Mouse (Mus musculus) spleen, adult 18-20 months (tissue): ENCODE data around the gene Acly.

Experiments used
- DNase-seq, 2 experiments: peaks; one replicate each; pipeline ENCODE4 v3.0.0; 2022; ENCODE audit warnings: mixed read lengths in 2 of 2

The Acly gene

DNA sequence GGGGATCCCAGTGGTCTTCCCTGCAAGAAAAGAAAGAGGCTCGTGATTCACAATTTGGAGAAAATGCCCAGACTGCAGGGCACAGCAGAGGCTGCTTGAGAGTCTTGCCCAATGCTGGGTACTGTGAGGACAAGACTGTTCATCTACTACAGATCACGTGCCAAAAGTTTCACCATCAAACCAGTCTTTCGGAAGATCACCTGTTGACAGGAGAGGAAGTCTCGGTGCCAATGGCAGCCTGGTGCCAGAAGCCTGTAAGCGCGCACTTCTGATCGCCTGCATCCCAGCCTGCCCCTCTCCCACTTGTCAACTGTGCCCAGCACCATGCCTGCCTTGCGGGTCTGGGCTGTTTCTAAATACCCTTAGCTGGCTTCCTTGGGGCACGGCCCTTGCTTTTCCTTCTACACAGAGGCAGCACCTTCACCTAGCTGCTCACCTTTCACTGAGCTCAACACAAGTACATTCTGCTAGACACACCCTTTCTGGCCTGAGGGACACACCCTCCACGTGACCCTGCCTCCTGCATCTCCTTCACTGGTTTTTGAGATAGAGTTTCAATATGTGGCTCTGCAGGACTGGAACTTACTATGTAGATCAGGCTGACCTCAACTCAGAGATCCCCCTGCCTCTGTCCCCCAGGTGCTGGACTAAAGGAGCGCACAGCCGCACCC is 22.7 kb downstream of the Acly start:
- no peak for DNase-seq

DNA sequence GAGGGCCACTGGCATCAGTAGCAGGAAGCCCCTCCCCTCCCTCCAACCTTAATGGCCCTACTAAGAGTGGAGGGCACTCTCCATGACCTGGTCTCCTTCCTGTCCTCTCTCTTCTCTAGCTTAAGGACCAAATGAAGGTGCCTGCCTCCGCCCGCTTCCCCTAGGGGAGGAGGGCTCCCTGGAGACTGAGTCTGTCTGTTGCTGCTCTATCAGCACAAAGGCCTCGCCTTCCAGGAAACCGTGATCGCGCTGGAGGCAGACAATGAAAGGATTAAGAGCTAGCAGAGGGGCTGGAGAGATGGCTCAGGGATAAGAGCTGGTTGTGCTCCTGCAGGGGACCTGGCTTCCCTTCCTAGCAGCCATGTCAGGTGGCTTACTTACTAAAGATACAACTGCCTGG is 26.5 kb downstream of the Acly start:
- no peak for DNase-seq

DNA sequence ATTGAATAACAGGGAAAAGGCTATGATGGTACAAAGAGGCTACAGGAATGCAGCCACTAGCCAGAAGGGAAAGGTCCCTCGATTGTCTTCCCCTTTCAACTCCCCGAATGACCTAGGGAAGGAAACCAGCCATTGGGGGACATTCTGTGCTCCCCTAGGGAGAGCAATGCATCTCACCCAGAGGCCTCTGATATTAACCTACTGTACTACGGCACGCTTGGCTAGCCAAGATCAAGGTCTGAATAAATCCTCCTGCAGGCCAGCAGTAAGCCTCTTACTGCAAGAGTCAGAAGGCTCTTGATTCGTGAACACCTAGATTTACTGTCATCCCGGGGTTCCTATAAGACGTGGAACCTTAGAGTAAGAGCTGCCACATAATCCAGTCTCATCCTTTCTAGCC is 27.1 kb downstream of the Acly start:
- no peak for DNase-seq

DNA sequence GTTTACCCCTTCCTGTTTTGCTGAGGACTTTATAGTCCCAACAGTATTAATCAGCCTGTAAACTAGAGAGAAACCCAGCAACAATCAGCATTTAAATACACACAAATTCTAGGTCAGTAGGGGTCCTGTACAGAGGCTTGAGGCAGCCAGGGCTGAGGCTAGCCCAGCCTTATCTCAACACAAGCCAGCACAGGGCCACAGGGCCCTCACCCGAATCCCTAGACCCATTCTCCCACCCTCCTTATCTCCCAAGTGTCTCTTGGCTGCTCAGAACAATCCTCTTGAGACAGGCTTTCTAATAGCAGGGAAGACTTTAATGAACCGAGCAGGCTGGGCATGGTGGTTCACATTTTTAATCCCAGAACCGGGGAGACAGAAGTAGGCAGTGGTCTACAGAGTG is 27.6 kb downstream of the Acly start:
- DNase-seq, result no peak

DNA sequence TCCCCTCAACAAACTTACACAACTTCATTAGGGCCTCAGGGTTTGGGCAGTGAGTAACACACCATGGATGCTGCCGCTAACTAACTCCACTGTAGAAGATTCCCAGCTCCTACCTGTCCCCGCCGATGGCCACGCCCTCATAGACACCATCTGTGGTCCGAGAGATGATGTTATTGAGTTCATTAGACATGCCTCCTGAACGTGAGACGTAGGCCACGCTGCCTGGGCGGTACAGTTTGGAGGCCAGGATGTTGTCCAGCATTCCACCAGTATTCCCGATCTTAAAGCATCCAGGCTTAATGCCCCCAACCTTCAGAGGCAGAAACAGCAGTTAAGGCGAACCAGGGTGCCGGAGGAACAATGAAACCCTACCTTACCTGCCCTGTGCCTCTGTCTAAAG is 34.0 kb downstream of the Acly start:
- no peak for DNase-seq

DNA sequence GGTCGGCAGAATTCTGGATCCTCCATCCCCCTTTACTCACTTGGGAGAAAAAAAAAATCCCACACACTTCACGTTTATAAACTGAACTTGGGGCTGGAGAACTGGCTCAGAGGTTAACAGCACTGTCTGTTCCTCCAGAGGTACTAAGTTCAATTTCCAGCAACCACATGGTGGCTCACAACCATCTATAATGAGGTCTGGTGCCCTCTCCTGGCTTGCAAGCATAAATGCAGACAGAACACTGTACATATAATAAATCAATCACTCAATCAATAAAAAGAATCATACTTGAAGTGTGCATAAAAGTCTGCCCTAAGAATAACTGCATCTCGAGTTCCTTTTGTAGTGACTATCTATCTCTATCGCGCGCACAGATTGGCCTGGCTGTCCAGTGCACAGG is 36.8 kb downstream of the Acly start:
- peak in 1 of 2 experiments; percentile 22 for DNase-seq

DNA sequence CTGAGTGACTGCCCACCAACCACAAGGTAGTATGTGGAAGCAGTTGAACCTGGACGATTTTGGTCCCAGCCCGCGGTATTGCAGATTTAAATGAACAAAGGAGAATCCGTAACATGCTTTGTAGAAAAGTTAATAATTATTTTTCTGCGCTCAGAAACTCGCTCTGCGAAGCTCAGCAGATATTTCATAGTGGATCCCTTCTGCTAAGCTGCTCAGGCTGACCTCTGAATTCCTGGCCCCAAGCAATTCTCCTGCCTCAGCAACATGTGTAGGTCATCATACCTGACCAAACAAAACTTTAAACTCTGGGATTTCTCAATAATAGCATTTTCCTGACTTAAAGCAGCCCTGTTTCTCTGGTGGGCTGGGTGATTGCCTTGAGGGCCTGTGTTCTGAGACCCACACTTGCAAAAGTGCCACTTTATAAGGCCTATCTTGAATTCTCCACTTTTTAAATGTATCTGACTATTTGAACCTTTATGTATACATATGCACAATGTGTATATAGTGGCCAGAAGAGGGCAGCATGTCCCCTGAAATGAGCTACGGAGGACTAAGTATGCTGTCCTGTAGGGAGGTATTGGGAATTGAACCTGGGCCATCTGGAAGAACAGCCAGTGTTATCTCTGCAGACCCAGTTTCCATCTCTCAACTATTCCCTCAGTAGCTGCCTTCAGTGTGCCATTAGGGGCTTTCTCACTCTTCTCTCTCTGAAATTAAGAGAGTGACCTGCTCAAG is 41.8 kb downstream of the Acly start:
- DNase-seq, result peak in 1 of 2 experiments; percentile 26

DNA sequence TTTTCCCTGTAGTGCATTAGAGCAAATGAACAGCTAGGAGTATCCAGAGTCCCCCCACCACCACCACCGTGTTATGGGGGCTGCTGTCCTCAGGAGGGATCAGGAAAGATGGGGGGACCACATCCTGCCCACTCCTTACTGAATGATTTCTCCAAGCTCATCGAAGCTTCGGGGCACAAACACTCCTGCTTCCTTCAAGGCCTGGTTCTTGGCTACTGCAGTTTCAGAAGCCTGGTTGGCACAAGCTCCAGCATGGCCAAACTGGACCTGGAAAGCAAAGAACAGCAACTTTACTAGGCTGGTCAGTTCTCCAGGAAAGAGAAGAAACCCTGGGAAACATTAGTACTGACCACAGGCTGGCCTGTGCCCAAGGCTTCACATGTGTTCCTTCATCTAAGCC is 43.3 kb downstream of the Acly start:
- DNase-seq, result no peak

DNA sequence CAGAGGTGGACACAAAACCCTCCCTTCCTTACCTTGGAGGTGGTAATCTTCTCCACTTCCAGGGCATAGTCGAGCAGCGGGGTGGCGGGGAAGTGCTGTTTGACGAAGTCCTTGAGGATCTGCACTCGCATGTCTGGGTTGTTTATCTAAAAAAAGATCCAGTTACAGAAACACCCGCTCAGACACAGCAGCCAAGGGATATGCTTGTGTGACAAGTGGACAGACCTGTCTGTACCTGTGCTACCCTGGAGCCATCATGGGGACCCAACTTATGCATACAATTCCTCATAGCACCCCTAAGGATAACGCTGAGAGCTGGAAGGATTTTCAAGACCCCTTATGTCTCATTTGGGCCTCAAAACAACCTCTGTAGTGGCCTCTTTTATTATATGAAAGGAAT is 48.6 kb downstream of the Acly start:
- no peak for DNase-seq

DNA sequence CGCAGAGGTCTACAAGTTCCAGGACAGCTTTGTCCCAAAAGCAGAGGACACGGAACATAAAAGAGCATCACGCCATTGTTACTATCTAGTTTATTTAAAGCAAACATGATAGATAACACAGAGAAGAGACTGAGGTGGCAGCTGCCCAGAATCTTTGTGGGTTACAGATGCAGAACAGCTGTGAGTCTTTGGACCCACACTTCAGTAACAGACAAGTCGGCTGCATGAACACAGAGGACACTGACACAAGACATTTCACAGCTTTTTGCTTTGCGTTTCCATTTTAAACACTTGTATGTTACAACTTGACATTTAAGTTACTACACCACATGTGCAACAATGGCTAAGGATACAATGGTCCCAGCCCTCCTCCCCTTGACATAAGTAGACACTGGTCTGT is 51.5 kb downstream of the Acly start:
- no peak for DNase-seq

DNA sequence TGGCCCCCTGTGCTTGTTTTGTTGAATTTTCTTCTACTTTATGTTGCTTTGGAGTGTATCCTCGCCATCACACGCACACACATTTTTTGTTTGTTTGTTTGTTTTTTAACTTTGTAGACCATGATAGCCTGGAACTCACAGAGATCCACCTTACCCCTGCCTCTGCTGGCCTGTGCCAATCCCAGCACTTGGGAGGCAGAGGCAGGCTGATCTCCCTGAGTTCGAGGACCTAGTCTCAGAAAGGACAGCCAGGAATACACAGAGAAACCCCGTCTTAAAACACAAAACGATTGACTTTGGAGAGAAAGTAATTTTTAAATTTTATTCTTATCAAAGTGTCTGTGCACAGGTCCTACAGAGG is 54.9 kb downstream of the Acly start:
- no peak for DNase-seq

DNA sequence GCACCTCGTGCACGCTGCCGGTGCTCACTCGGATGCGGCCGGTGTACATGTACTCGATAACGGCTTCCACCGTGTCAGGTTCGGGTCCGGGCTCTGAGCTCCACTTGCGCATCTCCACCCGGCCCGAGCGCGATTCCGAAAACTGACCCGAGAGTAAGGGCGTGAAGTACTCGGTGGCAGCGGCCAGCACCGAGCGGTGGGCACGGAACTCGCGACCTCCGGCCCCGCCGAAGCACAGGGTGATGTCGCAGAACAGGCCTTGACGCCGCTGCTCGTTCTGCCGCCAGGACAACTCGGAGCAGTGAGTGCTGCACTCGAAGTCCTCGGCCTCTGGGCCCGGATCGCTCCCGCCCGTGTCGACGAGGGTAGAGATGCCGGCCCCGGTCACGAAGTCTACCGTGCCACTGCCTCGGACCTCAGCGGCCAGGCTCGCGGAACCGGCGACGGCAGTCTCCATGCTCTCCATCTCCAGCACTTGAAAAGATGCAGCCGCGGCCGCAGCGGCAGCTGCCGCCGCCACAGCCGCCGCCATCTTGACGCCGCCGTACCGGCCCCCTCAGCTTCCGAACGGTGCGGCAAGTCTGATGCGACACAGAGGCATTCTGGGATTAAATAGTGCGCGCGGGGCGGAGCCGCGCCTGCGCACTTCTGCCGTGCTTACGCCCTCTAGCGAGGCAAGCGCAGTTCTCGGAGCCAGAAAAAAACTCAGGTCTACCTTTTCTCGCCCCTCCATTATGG is 55.4 kb downstream of the Acly start, which contains the start of gene Klhl11:
Gene Klhl11, minus strand, starts transcription at position 545 of the 738 bp plus-strand sequence.
- peak; percentile 81 to 90 for DNase-seq

DNA sequence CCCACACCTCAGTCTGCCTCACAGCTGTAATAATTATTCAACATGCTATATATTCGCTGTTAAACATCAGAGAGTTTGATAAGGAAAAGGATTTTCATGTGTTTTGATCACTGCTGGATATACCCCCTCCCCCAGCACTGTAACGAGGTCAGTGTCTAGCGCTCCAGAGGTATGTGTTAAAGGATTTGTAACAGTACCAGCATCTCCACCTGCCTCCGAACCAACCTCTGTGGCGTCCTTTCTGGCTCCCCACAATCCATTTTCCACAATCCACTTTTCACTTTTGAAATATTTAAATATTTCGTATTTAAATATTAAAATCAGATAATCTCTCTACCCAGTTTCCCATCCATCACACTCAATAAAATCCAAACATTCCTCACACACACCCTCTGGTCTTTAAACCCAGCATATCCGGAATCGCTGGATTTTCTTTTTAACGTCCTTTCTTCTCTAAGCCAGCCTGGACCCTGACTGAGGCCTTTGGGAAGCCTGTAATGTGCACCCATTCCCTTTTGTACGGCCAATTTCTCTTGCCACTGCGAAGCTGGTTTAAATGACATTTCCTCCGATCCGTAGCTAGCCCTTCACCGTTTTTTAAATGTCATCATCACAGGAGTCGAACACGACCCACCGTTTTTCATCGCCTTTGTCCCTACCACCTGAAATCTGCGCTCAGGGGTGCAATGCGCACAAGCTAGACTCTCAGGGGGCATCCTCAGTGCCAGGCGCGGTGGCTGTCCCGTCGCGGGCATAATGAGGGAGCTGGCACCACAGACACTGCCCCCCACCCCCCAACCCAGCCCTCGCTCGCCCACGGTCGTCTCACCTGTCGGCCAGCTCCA is 56.2 kb downstream of the Acly start:
- no peak for DNase-seq

DNA sequence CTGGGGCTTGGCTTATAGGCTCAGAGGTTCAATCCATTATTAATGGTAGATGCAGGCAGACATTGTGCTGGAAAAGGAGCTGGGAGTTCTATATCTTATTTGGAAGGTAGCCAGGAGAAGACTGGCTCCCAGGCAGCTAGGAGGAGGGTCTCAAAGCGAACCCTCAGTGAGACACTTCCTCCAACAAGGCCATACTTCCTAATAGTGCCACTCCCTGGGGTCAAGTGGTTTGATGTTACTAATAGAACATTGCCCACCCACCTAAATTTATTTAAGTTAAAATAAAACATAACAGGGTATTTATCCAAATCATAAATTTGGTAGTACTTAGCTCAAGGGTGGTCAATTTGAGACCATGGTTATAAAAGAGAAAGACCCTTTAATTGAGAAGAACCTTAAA is 62.0 kb downstream of the Acly start:
- DNase-seq, result no peak

DNA sequence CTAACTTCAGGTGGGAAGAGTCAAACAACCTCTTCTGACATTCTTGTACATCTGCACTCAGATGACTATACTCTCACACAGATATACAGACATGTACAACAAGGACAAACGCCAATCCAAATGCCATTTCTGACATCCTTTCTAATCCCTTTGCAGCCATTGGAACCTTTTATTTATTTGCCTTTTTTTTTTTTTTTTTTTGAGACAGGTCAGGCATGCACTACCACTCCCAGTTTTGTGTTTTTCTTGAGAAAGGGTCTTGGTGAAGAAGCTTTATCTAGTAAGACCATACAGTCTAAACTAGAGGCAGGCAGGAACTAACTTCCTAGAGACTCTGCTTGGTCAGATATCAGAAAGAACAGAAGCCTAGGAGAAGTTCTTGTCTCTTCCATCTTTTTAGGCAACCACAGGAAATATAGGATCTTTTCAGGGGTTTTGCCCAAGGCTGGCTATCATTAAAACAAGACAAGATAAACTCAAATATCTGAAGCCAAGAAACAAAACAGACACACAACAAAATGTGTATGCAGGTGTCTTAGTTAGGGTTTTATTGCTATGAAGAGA is 62.5 kb downstream of the Acly start:
- no peak for DNase-seq

DNA sequence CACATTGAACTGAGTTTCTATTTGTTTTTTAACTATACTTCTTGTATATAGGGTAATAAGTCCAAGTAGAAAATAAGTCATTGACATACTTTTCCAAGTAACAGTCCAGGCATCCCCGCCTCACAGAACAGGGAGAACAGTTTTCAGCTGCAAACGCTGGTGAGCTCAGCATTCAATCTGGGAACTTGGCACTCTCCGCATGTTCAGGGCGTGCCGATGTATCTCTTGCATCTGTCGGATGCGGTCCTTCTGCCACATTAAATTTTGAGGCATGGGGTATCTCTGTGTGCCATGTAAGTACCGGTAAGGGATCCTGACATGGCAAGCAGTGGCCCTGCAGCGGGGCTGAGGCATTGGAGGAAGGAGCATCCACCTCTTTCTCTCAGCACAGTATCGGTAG is 65.1 kb downstream of the Acly start:
- DNase-seq, result no peak

DNA sequence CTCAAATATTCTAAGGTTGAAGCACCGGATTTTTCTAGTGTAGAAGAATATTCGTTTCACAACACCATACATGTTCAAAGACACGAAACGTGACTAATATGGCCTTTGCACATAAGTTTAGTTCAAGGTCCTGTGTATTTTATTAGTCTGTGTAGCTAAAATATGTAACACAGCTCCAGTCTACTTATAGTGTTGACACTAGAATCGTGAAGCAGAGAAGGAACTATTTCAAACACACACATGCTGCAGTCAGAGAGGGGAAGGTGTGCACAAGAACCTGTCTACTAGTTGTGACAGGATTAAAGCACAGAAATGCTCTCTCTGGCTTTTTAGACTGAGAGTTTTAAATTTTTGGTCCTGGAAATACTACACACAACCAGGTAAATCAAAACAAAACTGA is 70.1 kb downstream of the Acly start:
- no peak for DNase-seq

DNA sequence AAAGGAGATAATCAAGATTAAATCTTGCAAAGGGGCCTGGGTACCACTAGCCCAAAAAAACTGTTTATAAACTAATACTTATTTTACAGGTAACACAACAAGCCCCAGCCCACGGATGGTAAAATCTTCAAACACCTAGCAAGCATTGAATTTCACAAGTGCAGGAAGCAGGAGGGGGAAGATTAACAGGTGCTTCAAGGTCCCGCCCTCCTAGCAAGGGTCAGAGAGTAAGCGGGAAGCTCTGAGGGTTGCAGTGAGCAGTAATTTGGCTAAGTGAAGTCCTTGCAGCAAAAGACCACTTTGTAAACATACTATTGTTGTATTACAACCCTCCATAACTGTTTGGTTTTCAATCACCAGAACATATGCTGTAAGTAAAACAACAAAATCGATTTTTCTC is 70.6 kb downstream of the Acly start:
- no peak for DNase-seq

DNA sequence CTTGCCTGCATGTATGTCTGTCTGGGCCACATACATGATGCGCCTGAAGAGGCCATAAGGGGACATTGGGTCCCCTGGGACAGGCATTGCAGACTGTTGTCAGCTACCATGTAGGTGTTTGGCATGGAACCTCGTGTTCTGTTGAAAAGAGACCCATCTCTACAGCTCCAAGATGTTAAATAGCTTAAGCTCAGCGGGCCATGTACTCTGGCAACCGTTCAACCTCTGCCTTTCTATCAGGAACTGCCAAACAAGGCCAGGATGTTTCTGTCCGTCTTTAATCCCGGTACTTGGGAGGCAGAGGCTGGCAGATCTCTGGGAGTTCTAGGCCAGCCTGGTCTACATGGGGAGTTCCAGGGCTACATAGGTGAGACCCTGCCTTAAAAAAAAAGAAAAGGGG is 85.2 kb downstream of the Acly start:
- no peak for DNase-seq

DNA sequence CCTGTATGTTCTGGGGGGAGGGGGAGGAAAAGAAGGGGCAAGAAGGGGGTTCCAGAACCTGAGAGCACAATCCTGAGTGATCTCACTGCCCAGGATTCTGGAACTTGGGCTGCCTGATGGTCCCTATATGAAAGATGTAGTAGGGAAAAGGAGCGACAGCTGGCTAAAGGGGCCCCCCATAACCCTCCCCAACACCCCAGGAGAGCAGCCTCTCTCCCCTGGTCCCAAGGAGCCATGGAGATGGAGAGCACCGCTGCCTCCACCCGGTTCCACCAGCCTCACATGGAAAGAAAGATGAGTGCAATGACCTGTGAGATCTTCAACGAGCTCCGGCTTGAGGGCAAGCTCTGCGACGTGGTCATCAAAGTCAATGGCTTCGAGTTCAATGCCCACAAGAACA is 86.0 kb downstream of the Acly start, which contains the start of the genes Nt5c3b and Klhl10:
Gene Nt5c3b, minus strand, starts transcription at position 12 of the 400 bp plus-strand sequence.
Gene Klhl10, plus strand, starts transcription at position 121 of the 400 bp plus-strand sequence.
- DNase-seq, result no peak

DNA sequence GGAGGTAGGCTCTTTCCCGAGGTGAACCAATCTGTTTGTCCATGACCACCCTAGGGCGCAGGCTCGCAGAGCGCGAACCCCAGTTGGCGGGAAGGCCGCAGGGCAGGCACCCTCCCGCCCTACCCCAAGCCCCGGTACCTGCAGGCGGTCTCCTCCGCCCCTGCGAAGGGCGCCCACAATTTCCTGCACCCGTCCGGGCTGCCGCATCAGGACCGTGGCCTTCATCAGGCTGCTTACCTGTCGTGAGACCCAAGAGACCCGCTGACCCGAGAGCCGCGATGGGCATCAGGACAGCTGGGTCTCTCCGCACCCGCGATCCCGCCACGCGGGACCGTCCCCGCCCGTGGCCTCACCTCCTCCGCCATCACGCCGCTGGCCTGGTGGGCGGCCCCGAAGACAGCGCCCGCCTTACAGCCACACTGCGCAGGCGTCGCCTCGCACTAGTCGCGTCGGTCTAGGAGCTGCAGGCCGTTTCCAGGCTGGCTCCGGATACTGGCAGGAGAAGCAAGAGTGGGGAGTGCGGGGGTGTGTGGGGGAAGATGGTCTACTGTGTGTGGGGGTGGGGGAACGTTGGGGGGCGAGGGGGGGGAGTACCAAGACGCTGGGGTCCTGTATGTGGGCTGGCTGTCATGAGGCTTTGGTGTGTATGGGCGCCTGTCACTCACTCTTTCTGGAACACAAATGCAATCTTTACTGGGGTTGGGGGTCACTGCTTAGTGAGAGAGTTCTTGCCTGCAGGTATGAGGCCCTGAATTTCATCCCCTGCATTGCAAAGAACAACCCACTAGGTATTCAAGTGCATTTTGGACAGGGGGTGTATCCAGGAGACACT is 86.9 kb downstream of the Acly start:
- peak; percentile 71 to 85 for DNase-seq

DNA sequence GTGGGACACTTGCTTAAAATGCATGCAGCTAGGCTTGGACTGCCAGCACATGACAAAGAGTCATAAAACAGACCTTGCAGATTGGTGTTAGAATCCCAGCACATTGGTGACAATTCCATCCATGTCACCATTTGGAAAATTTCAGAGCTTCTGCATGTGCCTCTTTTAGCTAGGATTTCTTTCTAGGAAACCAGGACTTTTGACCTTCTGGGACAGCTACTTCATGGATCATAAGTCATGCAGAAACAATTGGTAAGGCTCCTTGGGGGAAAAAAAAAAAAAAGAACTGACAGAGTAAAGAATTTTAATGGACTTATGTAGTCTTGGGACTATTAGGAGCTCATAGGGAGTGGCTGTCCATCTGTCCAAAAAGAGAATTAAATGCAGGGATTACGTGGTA is 89.9 kb downstream of the Acly start:
- no peak for DNase-seq
